Mouse (Mus musculus) megakaryocyte progenitor cell, adult 5-6 weeks (primary cell): ENCODE measurements around the gene Prkce. TPM values are rescaled to one million over a fixed set of nuclear protein-coding genes. Genes with fewer than 3 reads are reported as not detected.

Experiments
- ATAC-seq: replicated peaks from 2 replicates; pipeline ENCODE4 v1.8.0; 2016; ENCODE audit warnings: mild to moderate bottlenecking, moderate TSS enrichment, inconsistent platforms; ENCODE audit not compliant: poor library complexity
- total RNA-seq, 2 experiments: library from RNA; stranded (forward) in 1 of 2; stranded (reverse) in 1 of 2; fragments of 157-497, 149-512 nt in 1 of 2; fragments of 200-1000 nt in 1 of 2; gene quantifications; 2 replicates each; pipeline versions ENCODE4 v1.2.3 to v1.2.4; 2015 to 2017

Gene Prkce
- total RNA-seq, 2 experiments from 2014 or later: 1.7 to 4.8 TPM

DNA sequence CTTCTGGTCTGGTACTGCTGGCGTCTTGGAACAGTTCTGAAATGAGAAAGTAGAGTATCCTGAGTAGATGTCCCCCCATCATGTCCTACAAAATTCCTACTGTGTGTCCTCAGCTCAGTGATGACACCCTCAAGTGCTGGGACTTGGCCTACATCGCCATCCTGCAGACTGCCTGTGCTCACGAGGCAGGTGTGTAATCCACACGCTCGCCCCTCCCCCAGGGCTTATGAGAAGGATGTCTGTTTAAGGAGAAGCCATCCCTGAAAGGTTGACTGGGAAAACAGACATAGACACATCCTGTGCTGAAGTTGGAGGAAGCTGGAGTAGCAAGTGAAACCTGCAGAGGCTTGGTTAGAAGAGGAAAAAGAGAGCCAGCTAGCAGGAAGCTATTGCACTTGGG is 422.1 kb downstream of the Prkce start:
- no peak for ATAC-seq

DNA sequence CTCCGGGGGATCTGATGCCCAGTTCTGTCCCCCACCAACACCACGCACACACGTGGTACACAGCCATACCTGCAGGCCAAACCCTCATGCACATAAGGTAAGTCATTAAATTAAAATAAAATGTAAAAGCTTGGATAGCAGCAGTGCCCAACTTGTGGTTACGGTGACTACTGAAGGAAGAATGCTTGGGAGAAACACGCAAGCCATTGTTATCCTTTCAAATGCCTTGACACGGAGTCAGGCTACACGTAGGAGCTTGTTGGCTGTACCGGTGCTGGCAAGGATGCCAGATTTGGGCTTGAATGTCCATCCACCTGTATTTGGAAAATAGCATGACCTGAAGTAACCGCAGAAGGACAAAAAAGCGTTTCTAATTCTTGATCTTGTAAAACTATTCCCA is 423.7 kb downstream of the Prkce start:
- no peak for ATAC-seq

DNA sequence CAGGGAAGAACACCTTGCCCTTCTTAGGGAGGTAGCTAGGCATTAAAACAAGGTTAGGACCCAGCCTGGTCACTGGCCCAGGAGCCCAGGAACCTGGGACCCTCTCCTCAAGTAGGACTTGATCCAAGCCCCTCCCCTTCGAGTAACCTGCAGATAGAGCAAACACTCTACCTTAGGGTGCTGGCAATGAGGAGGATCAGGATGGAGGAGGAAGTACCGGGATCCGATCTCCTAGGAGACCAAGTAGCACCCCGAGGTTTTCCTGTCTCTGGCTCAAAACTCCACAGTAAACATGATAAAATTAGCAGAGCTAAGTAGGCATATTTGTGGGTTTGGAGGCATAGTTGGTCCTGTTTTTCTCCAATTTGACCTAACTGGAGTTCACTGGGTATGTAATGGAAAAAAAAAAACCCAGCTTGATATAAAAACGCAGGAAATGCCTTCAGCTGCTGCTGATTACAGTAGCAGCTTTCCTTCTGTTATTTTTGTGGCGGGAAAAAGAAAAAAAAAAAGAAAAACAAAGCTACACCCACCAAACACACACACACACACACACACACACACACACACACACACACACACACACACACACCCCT is 425.5 kb downstream of the Prkce start:
- no peak for ATAC-seq

DNA sequence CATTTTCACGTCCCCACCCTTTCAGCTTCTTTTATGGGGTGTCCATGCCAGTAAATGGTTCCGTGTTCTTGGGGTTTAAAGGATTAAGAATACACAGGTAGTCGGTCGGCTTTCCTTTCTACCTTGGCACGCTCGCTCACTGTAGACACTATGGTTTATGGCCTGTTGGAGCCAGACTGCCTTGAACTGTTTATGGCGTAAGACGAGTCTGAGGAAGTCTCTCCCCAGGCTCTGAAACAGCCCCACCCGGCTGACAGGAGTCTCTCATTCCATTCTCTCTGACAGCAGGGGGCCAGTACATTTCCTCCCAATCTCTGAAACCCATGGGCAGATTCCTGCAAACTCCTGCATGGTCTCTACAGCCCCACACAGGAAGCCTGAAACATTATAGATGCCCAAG is 427.9 kb downstream of the Prkce start:
- ATAC-seq: no peak

DNA sequence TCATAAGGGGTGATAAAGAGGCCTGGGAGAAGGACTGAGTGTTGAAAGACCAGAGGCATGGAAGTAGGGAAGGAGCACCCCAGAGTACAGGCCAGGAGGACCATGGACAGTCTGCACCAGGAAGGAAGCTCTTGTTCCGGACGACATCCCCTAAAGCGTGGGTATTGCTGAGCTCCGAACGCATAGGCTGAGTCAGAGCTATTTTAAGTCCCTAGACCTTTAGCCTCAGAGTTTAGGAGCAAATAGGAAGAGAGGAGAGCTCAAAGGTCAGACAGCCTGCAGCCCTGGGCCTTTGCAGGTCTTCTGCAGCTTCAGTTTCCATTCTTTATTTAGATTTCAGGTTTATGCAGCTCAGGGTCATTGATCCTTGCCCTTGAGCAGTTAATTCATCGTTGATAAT is 433.5 kb downstream of the Prkce start:
- no peak for ATAC-seq

DNA sequence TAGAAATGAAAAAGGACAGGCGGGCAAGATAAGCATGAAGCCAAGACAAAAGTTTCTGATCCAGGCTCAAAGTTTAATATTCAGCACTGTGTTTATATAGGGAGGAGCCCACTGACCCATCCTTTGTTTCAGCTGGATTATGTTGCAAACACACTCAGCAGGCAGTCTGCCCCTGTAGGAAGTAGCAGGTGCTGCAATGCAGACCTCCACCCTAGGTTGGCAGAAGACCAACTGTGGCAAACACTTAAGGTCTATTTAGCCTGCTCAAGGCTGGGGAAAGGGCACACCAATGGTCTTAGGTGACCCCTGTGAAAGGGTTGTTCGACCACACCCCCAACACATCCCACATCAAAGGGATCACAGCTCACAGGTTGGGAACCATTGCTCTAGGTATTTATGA is 434.3 kb downstream of the Prkce start:
- ATAC-seq: no peak

DNA sequence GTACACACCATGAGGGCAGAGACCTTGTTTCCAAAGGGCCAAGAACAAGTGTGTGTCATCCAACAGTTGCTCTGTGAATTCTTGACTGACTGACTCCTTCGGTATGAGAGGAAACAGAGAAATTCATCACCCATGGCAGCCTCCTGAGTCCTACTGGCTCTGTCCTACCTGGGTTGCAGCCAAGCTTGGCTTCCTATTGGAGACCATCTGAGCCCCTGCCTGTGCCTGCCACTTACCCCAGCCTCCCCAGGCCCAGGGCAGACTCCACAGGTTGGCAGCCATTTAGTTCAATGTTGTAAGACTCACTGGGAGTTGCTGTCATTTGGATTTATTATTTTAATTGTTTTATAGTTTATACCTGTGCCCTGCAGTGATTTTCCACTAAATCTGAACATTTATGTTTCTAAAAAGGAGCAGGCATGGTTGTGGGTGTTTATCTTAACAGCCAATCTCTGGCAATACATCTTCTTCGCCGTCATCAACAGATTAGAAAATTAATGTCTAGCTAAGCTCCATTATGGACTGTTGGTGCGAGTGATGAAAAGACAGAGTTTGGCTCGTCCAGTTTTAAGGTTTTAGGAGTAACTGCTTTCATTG is 436.4 kb downstream of the Prkce start:
- no peak for ATAC-seq

DNA sequence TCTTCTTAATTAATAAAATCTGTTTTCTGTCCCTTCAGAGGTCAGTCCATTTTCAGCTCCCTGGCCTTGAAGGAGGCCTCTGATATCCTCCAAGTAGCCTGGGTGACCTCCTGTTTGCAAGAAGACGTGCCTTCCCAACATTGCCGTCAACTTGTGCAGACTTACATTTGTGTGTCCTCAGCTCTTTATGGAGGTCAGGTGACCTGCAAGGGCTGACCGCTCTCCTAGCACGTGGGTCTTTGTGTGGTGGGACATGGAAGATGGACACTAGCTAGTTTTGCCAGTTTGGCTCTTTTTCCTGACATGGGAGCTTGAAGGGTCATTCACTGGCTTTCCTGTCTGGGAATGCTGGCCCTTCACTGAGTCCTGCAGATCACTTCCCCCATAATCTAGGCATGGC is 440.4 kb downstream of the Prkce start:
- no peak for ATAC-seq

DNA sequence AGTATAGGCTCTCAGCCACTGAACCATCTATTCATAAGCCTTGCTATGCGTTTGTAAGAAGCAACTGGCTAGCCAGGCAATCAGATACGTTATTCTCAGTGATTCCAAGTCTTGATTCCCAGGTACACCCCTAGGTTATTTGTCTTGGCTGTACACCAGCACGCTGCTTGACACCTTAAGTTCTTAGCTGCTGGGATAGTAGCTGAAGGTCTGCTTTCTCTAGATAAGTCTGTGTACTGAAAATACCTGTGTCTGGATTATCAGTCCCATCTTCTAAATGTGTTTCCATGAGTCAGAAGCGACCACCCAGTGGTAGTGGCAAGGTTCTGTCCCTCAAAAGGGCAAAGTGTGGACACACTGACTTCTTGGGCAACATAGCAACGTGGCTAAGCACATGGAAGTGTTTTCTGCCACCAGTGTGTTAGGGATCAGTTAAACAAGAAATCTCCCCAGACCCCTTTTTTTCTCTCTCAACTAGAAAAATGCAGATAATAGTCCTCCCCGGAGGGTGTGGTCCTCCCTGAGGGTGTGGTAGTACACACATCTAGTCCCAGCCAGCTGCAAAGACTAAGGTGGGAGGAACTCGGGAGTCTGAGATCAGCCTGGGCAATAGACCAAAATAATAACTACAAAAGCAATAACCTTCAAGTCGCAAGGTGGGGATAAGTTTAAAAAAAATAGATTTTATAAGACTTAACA is 442.8 kb downstream of the Prkce start:
- peak; percentile 73 for ATAC-seq

DNA sequence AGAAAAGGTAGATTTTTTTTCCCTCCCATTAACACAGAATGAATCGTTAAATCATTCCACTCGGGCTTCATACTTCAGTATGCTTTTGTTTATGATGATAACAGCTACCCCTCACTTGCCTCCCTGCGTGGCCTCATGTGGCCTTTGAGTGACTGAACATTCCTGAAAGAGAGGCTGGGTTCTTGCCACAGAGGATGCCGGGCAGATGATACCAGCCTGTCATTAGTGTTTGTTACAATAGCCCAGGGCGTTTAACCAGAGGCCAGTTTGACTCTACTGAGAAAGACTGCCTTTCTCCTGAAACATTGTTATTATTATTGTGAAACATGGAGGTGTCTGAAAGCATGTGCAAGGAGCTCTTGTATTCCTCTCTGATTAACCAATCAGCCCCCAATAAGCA is 444.2 kb downstream of the Prkce start:
- ATAC-seq: no peak

DNA sequence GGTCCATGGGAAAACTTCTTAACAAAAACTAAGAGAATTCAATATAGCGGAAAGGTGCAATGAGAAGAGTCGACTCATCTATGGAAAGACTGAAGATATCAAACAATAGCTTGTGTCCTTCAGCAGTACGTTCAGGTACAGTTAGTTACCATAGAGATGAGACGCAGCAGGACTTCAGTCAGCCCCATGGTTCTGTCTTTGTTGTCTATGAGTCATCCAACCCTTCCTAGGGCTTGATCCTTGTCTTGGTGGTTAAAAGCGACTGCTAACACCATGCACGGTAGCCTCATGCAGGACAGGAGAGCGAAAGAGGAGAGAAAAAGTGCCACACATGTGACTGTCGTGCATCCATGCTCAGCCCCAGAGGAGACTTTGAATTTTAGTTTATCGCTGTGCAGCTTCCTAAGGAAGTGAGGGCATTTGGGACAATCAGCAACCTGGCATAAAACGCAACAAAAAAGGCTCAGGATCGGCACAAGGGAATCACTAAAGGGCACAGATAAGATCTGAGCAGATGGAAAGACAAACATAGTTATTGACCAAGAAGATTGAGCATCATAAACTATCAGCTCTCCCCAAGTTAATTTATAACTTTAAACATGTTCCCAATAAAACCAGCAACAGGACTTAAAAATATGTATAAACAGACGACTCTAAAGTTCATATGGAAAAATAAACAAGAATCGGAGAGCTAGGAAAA is 448.2 kb downstream of the Prkce start:
- ATAC-seq: no peak

DNA sequence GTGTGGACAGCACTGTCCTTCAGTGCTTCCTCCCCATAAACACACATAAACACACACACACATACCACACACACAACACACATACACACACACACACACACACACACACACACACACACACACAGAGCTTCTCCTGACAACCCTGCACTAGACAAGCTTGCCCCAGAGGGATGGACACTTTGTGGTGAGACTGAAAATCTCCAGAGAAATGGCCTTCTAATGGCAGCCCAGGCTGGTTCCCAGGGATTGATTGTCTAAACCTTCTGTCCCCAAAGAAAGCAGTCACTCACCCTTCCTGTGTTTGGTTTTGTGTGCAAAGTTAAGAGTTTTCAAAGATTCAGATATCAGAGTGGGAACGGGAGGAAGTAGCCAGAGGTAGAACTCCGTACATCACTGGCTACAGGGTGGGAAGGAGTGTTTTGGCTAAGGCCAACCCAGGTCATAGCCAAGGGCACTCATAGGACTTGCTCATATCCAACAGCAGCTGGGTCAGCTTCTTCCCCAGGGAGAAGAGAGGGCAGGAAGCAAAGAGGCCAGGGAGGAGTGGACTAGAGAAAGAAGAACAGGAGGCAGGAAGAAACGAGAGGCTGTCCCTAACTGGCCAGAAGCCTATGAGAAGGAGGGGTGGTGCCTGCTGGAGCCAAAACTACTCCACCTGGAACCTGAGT is 450.1 kb downstream of the Prkce start:
- ATAC-seq: no peak

DNA sequence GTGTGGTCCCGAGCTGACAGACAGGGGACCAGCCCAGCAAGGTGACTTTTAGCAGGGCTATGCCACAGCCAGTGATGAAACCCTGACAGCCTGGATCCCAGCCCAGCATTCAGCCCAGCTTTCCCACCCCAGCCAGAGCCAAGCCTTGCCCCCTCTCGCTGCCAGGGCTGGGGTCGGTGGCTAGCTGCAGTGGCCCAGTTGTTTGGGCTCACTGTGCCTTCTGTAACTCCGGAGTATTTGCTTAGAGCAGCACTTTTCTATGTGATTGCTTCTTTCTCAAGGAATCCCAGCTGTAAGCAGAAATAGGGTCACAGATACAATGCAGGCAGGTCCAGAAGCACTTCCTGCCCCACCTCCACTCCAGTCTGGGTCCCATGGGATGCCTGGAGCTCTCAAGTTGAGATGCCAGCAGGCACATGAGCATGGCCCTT is 450.9 kb downstream of the Prkce start:
- ATAC-seq: no peak

DNA sequence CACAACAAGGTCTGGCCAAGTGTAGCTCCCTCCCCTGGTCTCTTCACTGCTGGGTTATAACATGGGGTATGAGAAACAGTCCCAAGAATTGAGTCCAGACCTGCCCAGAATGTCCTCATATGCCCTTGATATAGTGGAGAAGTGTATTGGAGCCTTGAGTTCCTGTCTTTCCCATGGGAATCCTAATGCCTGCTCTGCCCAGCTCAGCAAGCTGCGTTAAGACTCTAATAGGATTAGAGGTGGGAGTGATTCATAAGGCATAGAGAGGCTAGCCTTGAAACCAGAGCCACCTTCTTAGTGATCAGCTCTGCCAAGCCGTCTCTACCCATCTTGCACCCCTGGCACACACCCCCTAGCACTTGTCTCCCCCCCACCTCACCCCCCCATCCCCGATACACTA is 455.3 kb downstream of the Prkce start:
- ATAC-seq: no peak

DNA sequence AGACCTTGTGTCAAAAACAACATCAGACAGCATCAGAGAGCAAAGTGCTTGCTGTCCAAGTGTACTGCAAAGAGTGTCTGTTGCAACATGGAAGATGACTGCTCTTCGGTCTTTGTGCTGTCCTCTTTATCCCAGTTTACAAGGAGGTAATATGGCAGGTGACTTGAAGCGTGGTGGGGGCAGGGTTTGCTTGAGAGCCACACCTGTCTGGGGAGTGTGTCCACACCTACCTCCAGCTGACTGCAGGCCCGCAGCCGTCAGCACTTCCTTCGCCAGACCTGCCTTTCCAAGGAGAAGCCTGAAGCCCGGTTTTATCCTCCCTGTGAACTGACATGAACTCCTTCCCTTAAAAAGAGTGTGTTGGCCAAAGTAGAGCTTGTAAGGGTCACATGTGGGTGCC is 458.9 kb downstream of the Prkce start:
- ATAC-seq: no peak

DNA sequence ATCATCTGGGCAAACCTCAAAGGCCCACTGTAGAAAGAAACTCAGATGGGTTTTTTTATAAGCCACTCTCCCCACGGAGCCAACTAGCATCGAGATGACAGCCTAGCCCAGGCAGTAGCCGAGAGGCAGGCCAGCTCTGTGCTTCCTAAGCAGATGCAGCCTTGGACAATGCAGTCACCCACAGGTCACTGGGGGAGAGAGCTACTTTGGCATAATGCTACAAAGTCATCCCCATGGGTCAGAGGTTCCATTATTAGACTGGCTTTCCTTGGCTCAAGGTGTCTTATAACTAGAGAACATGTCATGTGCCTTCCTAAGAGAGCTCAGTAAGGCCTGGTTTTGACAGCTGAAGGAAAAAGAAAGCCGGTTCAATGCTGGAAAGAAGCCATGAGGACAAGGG is 465.5 kb downstream of the Prkce start:
- ATAC-seq: no peak

DNA sequence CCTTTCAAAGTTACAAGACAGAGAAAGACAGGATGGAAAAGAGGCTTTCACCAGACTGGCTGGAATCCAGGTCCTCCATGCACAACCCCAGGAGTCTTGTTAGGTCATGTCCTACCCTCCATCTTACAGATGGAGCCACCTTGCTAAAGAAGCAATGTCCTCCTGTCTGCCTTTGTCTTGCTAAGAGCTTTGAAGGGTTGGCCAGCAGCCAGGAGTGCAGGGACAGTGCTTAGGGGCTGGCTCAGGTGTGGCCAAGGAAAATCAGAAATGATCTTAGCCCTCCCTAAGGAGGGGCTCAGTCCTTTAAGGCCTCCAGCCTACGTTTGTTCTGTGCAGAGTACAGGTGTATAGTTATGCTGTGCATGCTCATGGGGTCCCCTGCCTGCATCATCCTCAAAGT is 469.7 kb downstream of the Prkce start:
- ATAC-seq: no peak

DNA sequence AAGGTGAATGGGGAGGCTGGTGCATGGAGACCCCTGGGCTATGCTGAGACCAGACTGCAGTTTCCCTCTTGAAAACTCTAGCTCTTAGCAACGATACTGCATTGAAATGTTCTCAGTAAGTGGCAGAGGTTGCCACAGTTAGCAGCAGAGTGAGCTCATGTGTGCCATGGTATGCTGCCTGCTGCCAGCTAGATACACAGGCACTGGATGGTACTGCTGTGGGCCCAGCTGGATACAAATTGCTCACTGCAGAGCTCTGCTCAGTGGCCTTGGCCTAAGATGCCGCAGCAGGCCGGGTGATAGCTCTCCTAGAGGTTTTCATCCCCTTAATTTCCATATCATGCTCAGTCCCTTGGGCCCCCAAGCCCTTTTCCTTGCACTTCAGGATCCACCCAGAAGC is 471.7 kb downstream of the Prkce start:
- ATAC-seq: no peak

DNA sequence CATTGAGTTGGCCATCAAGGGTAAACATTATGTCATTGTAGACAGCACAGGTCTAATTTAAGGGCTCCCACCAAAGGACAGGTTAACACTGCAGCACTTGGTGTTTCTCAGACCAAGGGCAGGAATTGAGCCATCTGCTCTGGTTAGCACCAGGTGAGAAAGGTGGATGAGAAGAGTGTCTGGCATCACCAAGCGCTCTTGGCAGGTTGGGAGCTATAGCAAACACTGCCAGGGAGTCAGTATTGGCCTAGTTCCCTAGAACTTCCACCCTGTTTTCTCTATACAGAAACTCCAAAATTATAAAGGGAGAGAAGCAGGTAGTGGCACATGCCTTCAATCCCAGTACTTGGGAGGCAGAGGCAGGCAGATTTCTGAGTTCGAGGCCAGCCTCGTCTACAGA is 479.6 kb downstream of the Prkce start:
- ATAC-seq: no peak

DNA sequence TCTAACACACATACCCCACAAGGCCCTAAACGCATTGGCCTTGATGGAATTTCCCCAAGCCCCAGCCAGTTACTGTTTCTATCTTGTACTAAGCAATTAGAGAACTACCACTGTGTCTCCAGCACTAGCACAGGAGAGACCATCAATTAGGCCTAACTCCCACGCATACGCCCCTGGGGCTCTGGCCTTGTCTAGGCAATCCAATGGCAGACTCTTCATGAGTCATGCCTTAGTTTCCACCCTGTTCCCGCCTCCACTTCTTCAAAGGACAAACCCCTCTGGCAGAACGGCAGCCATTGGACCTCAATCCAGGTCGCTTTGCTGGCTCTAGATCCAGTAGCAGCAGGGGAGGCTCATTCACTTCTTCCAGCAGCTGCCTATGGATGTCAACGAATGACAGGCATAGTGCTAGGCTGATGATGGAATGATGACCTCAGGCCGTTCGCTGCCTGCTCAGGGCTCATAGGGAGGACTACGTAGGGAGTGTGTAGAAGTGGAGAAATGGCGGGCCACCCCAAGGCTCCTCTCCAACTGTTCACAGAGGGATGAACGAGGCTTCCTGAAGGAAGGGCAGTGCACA is 481.4 kb downstream of the Prkce start:
- no peak for ATAC-seq

DNA sequence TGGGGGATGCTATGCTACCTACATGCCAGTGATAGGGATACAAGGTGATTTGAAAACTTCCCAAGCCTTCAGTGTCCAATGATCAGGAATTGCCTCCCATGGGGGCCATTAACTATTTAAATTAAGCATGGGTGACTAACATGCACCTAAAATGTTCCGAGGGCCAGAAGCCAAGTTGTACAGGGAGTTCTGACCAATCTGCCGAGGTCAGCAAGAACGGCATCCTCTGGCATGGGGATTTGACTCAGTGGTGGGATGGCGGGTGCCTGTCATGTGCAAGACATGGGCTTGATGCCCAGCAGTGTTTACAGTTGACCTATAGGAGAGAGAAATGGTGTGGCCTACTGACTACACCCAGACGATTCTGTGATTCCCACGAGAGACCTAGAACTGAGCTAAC is 482.7 kb downstream of the Prkce start:
- ATAC-seq: no peak
